ENCODE assay signal across 27 mouse cellular contexts in the genomic region with DNA sequence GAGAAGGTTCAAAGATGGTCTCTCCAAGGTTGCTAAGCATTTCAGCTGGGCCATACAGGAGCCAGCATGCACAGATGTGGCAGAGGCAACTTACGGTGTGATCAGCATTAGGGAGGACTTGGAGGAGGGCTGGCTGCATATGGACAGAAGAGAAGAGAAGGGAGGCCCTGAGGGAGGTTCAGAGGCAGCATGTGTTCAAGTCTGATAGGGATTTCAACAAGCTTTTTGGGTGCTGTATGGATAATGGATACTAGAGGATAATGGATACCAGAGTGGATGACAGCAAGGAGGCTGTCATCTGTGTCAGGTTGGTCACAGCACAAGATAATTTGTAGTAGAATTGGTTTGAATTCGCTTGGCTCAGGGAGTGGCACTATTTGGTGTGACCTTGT. TPM values are rescaled to one million over a fixed set of nuclear protein-coding genes. Genes with fewer than 3 reads are reported as not detected.
DNase-seq lines count a peak whose midpoint lies in the region; ATAC-seq and TF ChIP-seq lines count a peak whose summit lies in the region.
"Had no signal": no experiment of that assay in that cellular context is flagged by ENCODE, and none has a peak within 500 bp of the region (broad histone marks: within the 10 kb centered on the region; RNA-seq: fewer than 3 reads in every experiment).

No protein-coding gene starts in this region.

- peak; percentile 88 for DNase-seq in heart, adult 11 months
- DNase-seq in ES-E14 (ENCODE audit: low read depth, low spot score): no peak
- no peak for DNase-seq in liver, postnatal 0 days
- no peak for DNase-seq in adrenal gland, adult 18-20 months (ENCODE audit: low spot score in 2 of 2)
- no peak for DNase-seq in kidney, postnatal 25 days
- DNase-seq: adrenal gland, adult 8-10 months; gastrocnemius, postnatal 10 days; heart, postnatal 36 days; kidney, adult 8-10 months; layer of hippocampus, adult 9-11 months; lung, embryonic 14.5 days; lung, postnatal 14 days; right cerebral cortex, postnatal 14 days had no signal

- no peak for ATAC-seq in heart, embryonic 12.5 days (ENCODE audit: insufficient number of reproducible peaks, low FRiP score)
- ATAC-seq in liver, embryonic 12.5 days: peak; percentile 76
- peak; percentile 48 for ATAC-seq in liver, postnatal 0 days
- no peak for ATAC-seq in midbrain, embryonic 13.5 days
- ATAC-seq: activated CD4-positive, CD25-positive, alpha-beta regulatory T cell, adult 4 months; CD4-positive, CD25-positive, alpha-beta regulatory T cell, adult 4 months; forebrain, embryonic 14.5 days; intestine, embryonic 16.5 days had no signal

- no peak for TF ChIP-seq EP300 in liver, postnatal 0 days (IDR thresholded peaks at IDR 0.05; ENCODE audit: low read depth)

- no peaks in the 10 kb centered on the region for H3K4me1 ChIP-seq in heart, embryonic 12.5 days (replicated peaks)
- H3K4me1 ChIP-seq in ES-E14 (ENCODE audit: control insufficient read depth in 2 of 2, insufficient read depth in 2 of 2, low read length in 2 of 2, poor library complexity in 1 of 2): peaks cover 4 to 13% of the 10 kb centered on the region in 2 experiments; a peak in 2 of 4 replicates
- H3K4me1 ChIP-seq in liver, embryonic 12.5 days: peaks cover 13% of the 10 kb centered on the region; the same call in 1 of the 2 replicates
- H3K4me1 ChIP-seq in liver, postnatal 0 days (ENCODE audit: insufficient read depth): no peaks in the 10 kb centered on the region
- no peaks in the 10 kb centered on the region for H3K4me1 ChIP-seq in midbrain, embryonic 13.5 days (replicated peaks)
- H3K4me1 ChIP-seq: heart, embryonic 10.5 days; hindbrain, embryonic 13.5 days; limb, embryonic 13.5 days; neural tube, embryonic 13.5 days; stomach, embryonic 15.5 days had no signal

- 0 out of 2 replicates have a peak, but pooled peaks cover 3% of the 10 kb centered on the region for H3K36me3 ChIP-seq in heart, embryonic 12.5 days
- peaks cover 12% of the 10 kb centered on the region for H3K36me3 ChIP-seq in ES-E14 (ENCODE audit: control insufficient read depth, insufficient read depth, low read length, poor library complexity, severe bottlenecking)
- no peaks in the 10 kb centered on the region for H3K36me3 ChIP-seq in liver, embryonic 12.5 days
- H3K36me3 ChIP-seq in liver, postnatal 0 days (replicated peaks; ENCODE audit: insufficient read depth, low read length): peaks cover 10% of the 10 kb centered on the region; the same call in 1 of the 2 replicates
- H3K36me3 ChIP-seq in midbrain, embryonic 13.5 days: no peaks in the 10 kb centered on the region
- H3K36me3 ChIP-seq: heart, embryonic 10.5 days; limb, embryonic 13.5 days had no signal

- in situ Hi-C loops in ES-E14 (cut with MboI; ENCODE audit: low sequenced_read_pairs in 2 of 2, unreplicated experiment in 2 of 2): no loop called here

- no peak overlapping the region for H3K4me2 ChIP-seq in heart, embryonic 12.5 days
- no peak overlapping the region for H3K4me2 ChIP-seq in liver, embryonic 12.5 days
- H3K4me2 ChIP-seq in liver, postnatal 0 days (ENCODE audit: low read depth, low read length): no peak overlapping the region
- H3K4me2 ChIP-seq in midbrain, embryonic 13.5 days (replicated peaks): no peak overlapping the region
- H3K4me2 ChIP-seq: hindbrain, embryonic 13.5 days; limb, embryonic 13.5 days; lung, embryonic 14.5 days; midbrain, embryonic 11.5 days; neural tube, embryonic 13.5 days; stomach, embryonic 15.5 days had no signal

- 84% methylated on average over 2 of the region's 2 CpGs for WGBS in heart, embryonic 12.5 days
- 74% methylated on average over 2 of the region's 2 CpGs for WGBS in liver, embryonic 12.5 days (ENCODE audit: insufficient replicate concordance)
- WGBS in liver, postnatal 0 days (ENCODE audit: insufficient replicate concordance): 77% methylated on average over 2 of the region's 2 CpGs
- 98% methylated on average over 2 of the region's 2 CpGs for WGBS in midbrain, embryonic 13.5 days

- H3K4me3 ChIP-seq in heart, embryonic 12.5 days: no peak overlapping the region
- H3K4me3 ChIP-seq in ES-E14 (ENCODE audit: insufficient read depth in 1 of 2, low read depth in 1 of 2, low read length in 2 of 2, poor library complexity in 1 of 2, severe bottlenecking in 1 of 2): no peak overlapping the region
- no peak overlapping the region for H3K4me3 ChIP-seq in liver, embryonic 12.5 days
- no peak overlapping the region for H3K4me3 ChIP-seq in liver, postnatal 0 days (ENCODE audit: low read depth, low read length)
- no peak overlapping the region for H3K4me3 ChIP-seq in midbrain, embryonic 13.5 days (replicated peaks)
- H3K4me3 ChIP-seq: heart, embryonic 10.5 days; hindbrain, embryonic 13.5 days; limb, embryonic 13.5 days; neural tube, embryonic 13.5 days; stomach, embryonic 15.5 days had no signal

- H3K9ac ChIP-seq in heart, embryonic 12.5 days: no peak overlapping the region
- no peak overlapping the region for H3K9ac ChIP-seq in ES-E14 (ENCODE audit: insufficient read depth, low read depth, low read length, poor library complexity, severe bottlenecking)
- no peak overlapping the region for H3K9ac ChIP-seq in liver, embryonic 12.5 days
- H3K9ac ChIP-seq in liver, postnatal 0 days (replicated peaks): no peak overlapping the region
- H3K9ac ChIP-seq in midbrain, embryonic 13.5 days (replicated peaks): no peak overlapping the region
- H3K9ac ChIP-seq: hindbrain, embryonic 13.5 days; limb, embryonic 13.5 days; lung, embryonic 14.5 days; neural tube, embryonic 13.5 days; stomach, embryonic 15.5 days had no signal

- H3K9me3 ChIP-seq in heart, embryonic 12.5 days (replicated peaks): peaks cover 8% of the 10 kb centered on the region; the same call in 1 of the 2 replicates
- no peaks in the 10 kb centered on the region for H3K9me3 ChIP-seq in ES-E14 (ENCODE audit: control insufficient read depth, insufficient read depth, low read depth, low read length)
- no peaks in the 10 kb centered on the region for H3K9me3 ChIP-seq in liver, embryonic 12.5 days (replicated peaks)
- H3K9me3 ChIP-seq in liver, postnatal 0 days (ENCODE audit: low read length): no peaks in the 10 kb centered on the region
- 0 out of 2 replicates have a peak, but pooled peaks cover 6% of the 10 kb centered on the region for H3K9me3 ChIP-seq in midbrain, embryonic 13.5 days
- H3K9me3 ChIP-seq: heart, embryonic 10.5 days; limb, embryonic 13.5 days; stomach, embryonic 15.5 days had no signal

- no peak overlapping the region for H3K27ac ChIP-seq in heart, embryonic 12.5 days (ENCODE audit: poor library complexity, severe bottlenecking)
- H3K27ac ChIP-seq in ES-E14 (ENCODE audit: insufficient read depth, low read depth, low read length, poor library complexity, severe bottlenecking): peak overlapping the region; percentile 88
- H3K27ac ChIP-seq in liver, embryonic 12.5 days: no peak overlapping the region
- no peak overlapping the region for H3K27ac ChIP-seq in liver, postnatal 0 days (ENCODE audit: low read depth)
- H3K27ac ChIP-seq in midbrain, embryonic 13.5 days: no peak overlapping the region
- H3K27ac ChIP-seq: heart, embryonic 10.5 days; hindbrain, embryonic 13.5 days; kidney, postnatal 0 days; limb, embryonic 13.5 days; neural tube, embryonic 13.5 days; stomach, embryonic 15.5 days had no signal

- no peaks in the 10 kb centered on the region for H3K27me3 ChIP-seq in heart, embryonic 12.5 days (replicated peaks)
- no peaks in the 10 kb centered on the region for H3K27me3 ChIP-seq in liver, embryonic 12.5 days (replicated peaks)
- no peaks in the 10 kb centered on the region for H3K27me3 ChIP-seq in liver, postnatal 0 days (ENCODE audit: insufficient read depth, low read length)
- no peaks in the 10 kb centered on the region for H3K27me3 ChIP-seq in midbrain, embryonic 13.5 days
- H3K27me3 ChIP-seq: hindbrain, embryonic 13.5 days; limb, embryonic 13.5 days; neural tube, embryonic 13.5 days; stomach, embryonic 15.5 days had no signal

- no peak for TF ChIP-seq CTCF in liver, postnatal 0 days (IDR thresholded peaks at IDR 0.05; ENCODE audit: low read depth)

TF ChIP-seq in ES-E14, 5 proteins besides CTCF, POLR2A, EP300 and RAD21:
- TF ChIP-seq MAFK (IDR thresholded peaks at IDR 0.05; ENCODE audit: insufficient read depth, low read depth, low read length): no peak
- no peak for TF ChIP-seq CHD2 (IDR thresholded peaks at IDR 0.05; ENCODE audit: low read depth, low read length)
- no peak for TF ChIP-seq HCFC1 (IDR thresholded peaks at IDR 0.05; ENCODE audit: borderline replicate concordance, insufficient read depth, low read length)
- no peak for TF ChIP-seq ZC3H11A (IDR thresholded peaks at IDR 0.05; ENCODE audit: borderline replicate concordance, low read depth, low read length)
- no peak for TF ChIP-seq ZNF384 (IDR thresholded peaks at IDR 0.05; ENCODE audit: low read depth, low read length)

RNA-seq across cellular contexts. Expression of a gene that starts 28.6 kb away (rescaled TPM):
- 2.1 TPM in 2 replicates for polyA plus RNA-seq in heart, embryonic 12.5 days (2016; fragmentation: Nextera tagmentation; extraction: Ambion mirVana)
- 90.8 and 173 TPM in 2 replicates for total RNA-seq in ES-E14 (2012; rRNA removed)
- polyA plus RNA-seq in liver, embryonic 12.5 days (2016; fragmentation: Nextera tagmentation; extraction: Ambion mirVana): 2.1 and 2.7 TPM in 2 replicates
- 12.6 and 17.2 TPM in 2 replicates for polyA plus RNA-seq in liver, postnatal 0 days (2015; fragmentation: Nextera tagmentation; extraction: Ambion mirVana)
- total RNA-seq in adrenal gland, adult 18-20 months (2021): 10 to 100 TPM; 63.4 to 82.4 TPM
- polyA plus RNA-seq in midbrain, embryonic 13.5 days (2015; fragmentation: Nextera tagmentation; extraction: Ambion mirVana): 0.89 and 1.0 TPM in 2 replicates

Comparison
In these comparisons a context has a peak if more than half of its experiments do, and no peak if none do; other contexts are left out.
1. ATAC-seq: peak in liver, embryonic 12.5 days (single experiment) and liver, postnatal 0 days (single experiment); none in heart, embryonic 12.5 days (single experiment) and midbrain, embryonic 13.5 days (single experiment).